Mouse (Mus musculus): ENCODE measurements at regions not wholly inside any gene's neighbourhood (a gene's known extent, or its start where the extent isn't known, plus 50 kb on each side); places are given as distances from the start of the nearest gene placed in this dataset.

- Histone ChIP-seq H3K4me3 (no peak overlapping the region), H3K27me3 (no peaks in the 10 kb centered on the region), H3K4me2 (replicated peaks) (no peak overlapping the region), H3K9me3 (no peaks in the 10 kb centered on the region), H3K27ac (replicated peaks) (no peak overlapping the region), H3K4me1 (peaks cover 4% of the 10 kb centered on the region; the same call in 1 of the 2 replicates), H3K9ac (replicated peaks) (no peak overlapping the region), H3K36me3 (no peaks in the 10 kb centered on the region)
- ATAC-seq (replicated peaks) = peak; percentile 36; the same call in 1 of the 2 replicates
- WGBS = 57% methylated on average over 3 of the region's 3 CpGs
Measured at GRCm38 (mm10) chr10:15248899-15249298, 530.9 kb upstream of the Gje1 start.

GRCm38 (mm10) chr10:15244376-15245262, 526.6 kb upstream of the Gje1 start:
- no peak overlapping the region for H3K9ac ChIP-seq (replicated peaks)
- H3K4me1 ChIP-seq = peaks cover 4% of the 10 kb centered on the region; the same call in 1 of the 2 replicates
- no peak overlapping the region for H3K4me3 ChIP-seq
- ATAC-seq (replicated peaks) = no peak
- 70% methylated on average over 6 of the region's 6 CpGs for WGBS
- H3K27me3 ChIP-seq = no peaks in the 10 kb centered on the region
- no peak overlapping the region for H3K27ac ChIP-seq (replicated peaks)
- no peaks in the 10 kb centered on the region for H3K36me3 ChIP-seq
- H3K4me2 ChIP-seq (replicated peaks) = no peak overlapping the region
- no peaks in the 10 kb centered on the region for H3K9me3 ChIP-seq

- no peaks in the 10 kb centered on the region for H3K27me3 ChIP-seq
- ATAC-seq (replicated peaks) = no peak
- H3K9ac ChIP-seq (replicated peaks) = no peak overlapping the region
- no peaks in the 10 kb centered on the region for H3K36me3 ChIP-seq
- no peaks in the 10 kb centered on the region for H3K4me1 ChIP-seq
- no peak overlapping the region for H3K4me2 ChIP-seq (replicated peaks)
- no peak overlapping the region for H3K27ac ChIP-seq (replicated peaks)
- H3K4me3 ChIP-seq = no peak overlapping the region
- 65% methylated on average over 2 of the region's 2 CpGs for WGBS
- H3K9me3 ChIP-seq = no peaks in the 10 kb centered on the region
Measured at GRCm38 (mm10) chr10:15243460-15243859, 525.4 kb upstream of the Gje1 start.

DNA sequence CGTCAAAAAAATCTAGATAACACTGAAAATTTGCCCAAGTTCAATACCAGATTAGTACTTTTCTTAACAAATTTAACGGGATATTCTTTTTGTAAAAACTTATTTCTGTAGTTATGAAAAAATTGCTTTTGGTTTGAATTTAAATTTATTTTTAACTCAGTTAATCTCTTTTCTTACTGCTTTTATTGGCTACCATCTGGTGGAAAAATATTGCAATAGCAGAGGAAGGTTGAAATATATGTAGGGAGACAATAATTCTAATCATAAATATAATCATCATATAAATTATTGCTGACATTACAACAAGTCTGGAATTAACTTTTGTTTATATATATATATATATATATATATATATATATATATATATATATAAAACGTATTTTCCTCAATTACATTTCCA, 500.9 kb upstream of the Gje1 start:
- H3K27ac ChIP-seq (replicated peaks) = no peak overlapping the region
- H3K9me3 ChIP-seq = no peaks in the 10 kb centered on the region
- H3K27me3 ChIP-seq = no peaks in the 10 kb centered on the region
- 87% methylated on average over 3 of the region's 3 CpGs for WGBS
- no peak overlapping the region for H3K4me3 ChIP-seq
- no peak for ATAC-seq (replicated peaks)
- H3K36me3 ChIP-seq = no peaks in the 10 kb centered on the region
- H3K4me1 ChIP-seq = no peaks in the 10 kb centered on the region
- no peak overlapping the region for H3K9ac ChIP-seq (replicated peaks)
- H3K4me2 ChIP-seq (replicated peaks) = no peak overlapping the region

- no peaks in the 10 kb centered on the region for H3K27me3 ChIP-seq
- no peak overlapping the region for H3K27ac ChIP-seq (replicated peaks)
- 79% methylated on average over 6 of the region's 6 CpGs for WGBS
- H3K9me3 ChIP-seq = no peaks in the 10 kb centered on the region
- no peak overlapping the region for H3K9ac ChIP-seq (replicated peaks)
- no peak for ATAC-seq (replicated peaks)
- H3K4me3 ChIP-seq = no peak overlapping the region
- H3K36me3 ChIP-seq = no peaks in the 10 kb centered on the region
- H3K4me1 ChIP-seq = no peaks in the 10 kb centered on the region
- no peak overlapping the region for H3K4me2 ChIP-seq (replicated peaks)
Measured at GRCm38 (mm10) chr10:15179585-15179984, 461.6 kb upstream of the Gje1 start.

DNA sequence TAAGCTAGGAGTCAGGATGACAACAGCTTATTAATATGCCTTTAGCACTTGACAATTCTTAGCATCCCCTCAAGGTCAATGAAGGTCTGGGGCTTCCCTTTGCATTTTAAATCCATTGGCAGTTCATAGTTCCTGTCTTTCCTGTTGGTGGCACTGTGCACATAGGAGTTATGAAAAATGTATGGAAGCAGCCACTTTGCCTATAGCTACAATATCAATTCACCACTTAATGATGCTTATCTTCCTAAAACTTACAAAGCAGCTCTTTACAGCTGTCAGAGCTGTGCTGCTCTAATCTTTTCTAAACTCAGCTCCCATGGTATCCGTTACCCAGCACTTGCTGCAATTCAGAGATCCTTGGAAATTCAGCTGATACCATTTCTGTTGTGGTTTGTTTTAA, 456.4 kb upstream of the Gje1 start:
- Histone ChIP-seq H3K27ac (replicated peaks) (no peak overlapping the region), H3K4me1 (no peaks in the 10 kb centered on the region), H3K9ac (replicated peaks) (no peak overlapping the region), H3K36me3 (no peaks in the 10 kb centered on the region), H3K9me3 (no peaks in the 10 kb centered on the region), H3K27me3 (no peaks in the 10 kb centered on the region), H3K4me3 (no peak overlapping the region), H3K4me2 (replicated peaks) (no peak overlapping the region)
- no peak for ATAC-seq (replicated peaks)
- 67% methylated on average over 1 of the region's 1 CpGs for WGBS

- Histone ChIP-seq H3K36me3 (no peaks in the 10 kb centered on the region), H3K9me3 (no peaks in the 10 kb centered on the region), H3K4me1 (no peaks in the 10 kb centered on the region), H3K9ac (replicated peaks) (no peak overlapping the region), H3K27me3 (no peaks in the 10 kb centered on the region), H3K27ac (replicated peaks) (no peak overlapping the region), H3K4me3 (no peak overlapping the region), H3K4me2 (replicated peaks) (no peak overlapping the region)
- WGBS = 30% methylated on average over 1 of the region's 1 CpGs
- no peak for ATAC-seq (replicated peaks)
Measured at GRCm38 (mm10) chr10:15172558-15172957, 454.5 kb upstream of the Gje1 start.

DNA sequence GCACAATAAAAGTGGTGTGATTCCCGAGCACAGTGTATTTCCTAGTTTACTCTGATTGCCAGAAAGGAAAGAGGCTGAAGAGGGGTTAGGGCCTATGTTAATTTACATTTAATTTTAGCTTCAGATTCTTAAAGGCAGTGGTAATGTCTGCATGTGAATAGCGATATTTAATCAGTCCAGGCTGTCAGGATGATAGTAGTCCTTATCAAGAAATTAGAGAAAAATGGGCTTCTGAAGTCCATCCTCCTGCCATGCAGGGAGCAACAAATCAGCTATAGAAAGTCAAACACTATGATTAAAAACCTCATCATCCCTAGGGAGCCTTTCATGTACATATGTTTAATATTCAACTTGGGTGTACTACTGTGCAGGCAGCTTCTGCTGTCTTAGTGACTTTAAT, 422.7 kb upstream of the Gje1 start:
- no peak overlapping the region for H3K9ac ChIP-seq (replicated peaks)
- no peak overlapping the region for H3K4me3 ChIP-seq
- peak; percentile 38 for ATAC-seq (replicated peaks)
- no peaks in the 10 kb centered on the region for H3K36me3 ChIP-seq
- WGBS = 70% methylated on average over 2 of the region's 2 CpGs
- no peak overlapping the region for H3K27ac ChIP-seq (replicated peaks)
- no peaks in the 10 kb centered on the region for H3K27me3 ChIP-seq
- no peak overlapping the region for H3K4me2 ChIP-seq (replicated peaks)
- no peaks in the 10 kb centered on the region for H3K9me3 ChIP-seq
- no peaks in the 10 kb centered on the region for H3K4me1 ChIP-seq
